Mouse (Mus musculus): Measurements from ENCODE around the gene Slc38a1. TPM values are rescaled to one million over a fixed set of nuclear protein-coding genes. Genes with fewer than 3 reads are reported as not detected.

Gene Slc38a1
- polyA plus RNA-seq, 1 experiment = 136 TPM

GRCm38 (mm10) chr15:96666663-96667062, 23.9 kb upstream of the Slc38a1 start:
- no peaks in the 10 kb centered on the region for H3K4me1 ChIP-seq (replicated peaks; ENCODE audit: control insufficient read depth, insufficient read depth, low read length)
- H3K4me3 ChIP-seq (ENCODE audit: control insufficient read depth, insufficient read depth, low read length) = no peak overlapping the region
- no peaks in the 10 kb centered on the region for H3K27me3 ChIP-seq (ENCODE audit: control insufficient read depth, insufficient read depth, low read length)
- WGBS = 3% methylated on average over 7 of the region's 7 CpGs
- H3K27ac ChIP-seq (ENCODE audit: control insufficient read depth, insufficient read depth, low read length) = no peak overlapping the region
- H3K36me3 ChIP-seq (ENCODE audit: control insufficient read depth, insufficient read depth, low read length) = no peaks in the 10 kb centered on the region
- TF ChIP-seq CTCF (IDR thresholded peaks at IDR 0.05; ENCODE audit: borderline replicate concordance, control insufficient read depth, extremely low read depth, insufficient read depth, low read length, poor library complexity) = no peak
- no peak for TF ChIP-seq POLR2A (IDR thresholded peaks at IDR 0.05; ENCODE audit: control insufficient read depth, extremely low read depth, insufficient read depth, low read length, poor library complexity)
- DNase-seq = peak; percentile 73

- no peak overlapping the region for H3K27ac ChIP-seq (ENCODE audit: control insufficient read depth, insufficient read depth, low read length)
- peak; percentile 84 for DNase-seq
- no peaks in the 10 kb centered on the region for H3K27me3 ChIP-seq (ENCODE audit: control insufficient read depth, insufficient read depth, low read length)
- TF ChIP-seq CTCF (IDR thresholded peaks at IDR 0.05; ENCODE audit: borderline replicate concordance, control insufficient read depth, extremely low read depth, insufficient read depth, low read length, poor library complexity) = no peak
- 3% methylated on average over 3 of the region's 3 CpGs for whole genome bisulfite sequencing
- no peak overlapping the region for H3K4me3 ChIP-seq (ENCODE audit: control insufficient read depth, insufficient read depth, low read length)
- peaks cover 4% of the 10 kb centered on the region; the same call in 1 of the 2 replicates for H3K4me1 ChIP-seq (replicated peaks; ENCODE audit: control insufficient read depth, insufficient read depth, low read length)
- H3K36me3 ChIP-seq (ENCODE audit: control insufficient read depth, insufficient read depth, low read length) = no peaks in the 10 kb centered on the region
Observed at GRCm38 (mm10) chr15:96665889-96666288, 23.2 kb upstream of the Slc38a1 start.

- no peaks in the 10 kb centered on the region for H3K27me3 ChIP-seq (ENCODE audit: control insufficient read depth, insufficient read depth, low read length)
- DNase-seq = no peak
- no peak overlapping the region for H3K27ac ChIP-seq (ENCODE audit: control insufficient read depth, insufficient read depth, low read length)
- TF ChIP-seq POLR2A (IDR thresholded peaks at IDR 0.05; ENCODE audit: control insufficient read depth, extremely low read depth, insufficient read depth, low read length, poor library complexity) (no peak), CTCF (IDR thresholded peaks at IDR 0.05; ENCODE audit: borderline replicate concordance, control insufficient read depth, extremely low read depth, insufficient read depth, low read length, poor library complexity) (no peak)
- no peaks in the 10 kb centered on the region for H3K36me3 ChIP-seq (ENCODE audit: control insufficient read depth, insufficient read depth, low read length)
- no peak overlapping the region for H3K4me3 ChIP-seq (ENCODE audit: control insufficient read depth, insufficient read depth, low read length)
- WGBS = 89% methylated on average over 13 of the region's 13 CpGs
- H3K4me1 ChIP-seq (replicated peaks; ENCODE audit: control insufficient read depth, insufficient read depth, low read length) = peaks cover 26% of the 10 kb centered on the region
Observed at GRCm38 (mm10) chr15:96660590-96661141, 18.0 kb upstream of the Slc38a1 start.

- H3K27ac ChIP-seq (ENCODE audit: control insufficient read depth, insufficient read depth, low read length) = no peak overlapping the region
- TF ChIP-seq CTCF (IDR thresholded peaks at IDR 0.05; ENCODE audit: borderline replicate concordance, control insufficient read depth, extremely low read depth, insufficient read depth, low read length, poor library complexity) = no peak
- TF ChIP-seq POLR2A (IDR thresholded peaks at IDR 0.05; ENCODE audit: control insufficient read depth, extremely low read depth, insufficient read depth, low read length, poor library complexity) = no peak
- no peak for DNase-seq
- H3K4me1 ChIP-seq (replicated peaks; ENCODE audit: control insufficient read depth, insufficient read depth, low read length) = peaks cover 36% of the 10 kb centered on the region
- no peaks in the 10 kb centered on the region for H3K27me3 ChIP-seq (ENCODE audit: control insufficient read depth, insufficient read depth, low read length)
- no peak overlapping the region for H3K4me3 ChIP-seq (ENCODE audit: control insufficient read depth, insufficient read depth, low read length)
- H3K36me3 ChIP-seq (ENCODE audit: control insufficient read depth, insufficient read depth, low read length) = no peaks in the 10 kb centered on the region
- 94% methylated on average over 14 of the region's 14 CpGs for WGBS
Observed at GRCm38 (mm10) chr15:96658275-96658602, 15.5 kb upstream of the Slc38a1 start.

- 95% methylated on average over 17 of the region's 17 CpGs for WGBS
- TF ChIP-seq CTCF (IDR thresholded peaks at IDR 0.05; ENCODE audit: borderline replicate concordance, control insufficient read depth, extremely low read depth, insufficient read depth, low read length, poor library complexity) (no peak), POLR2A (IDR thresholded peaks at IDR 0.05; ENCODE audit: control insufficient read depth, extremely low read depth, insufficient read depth, low read length, poor library complexity) (no peak)
- Histone ChIP-seq H3K27me3 (ENCODE audit: control insufficient read depth, insufficient read depth, low read length) (no peaks in the 10 kb centered on the region), H3K27ac (ENCODE audit: control insufficient read depth, insufficient read depth, low read length) (no peak overlapping the region), H3K36me3 (ENCODE audit: control insufficient read depth, insufficient read depth, low read length) (no peaks in the 10 kb centered on the region), H3K4me1 (replicated peaks; ENCODE audit: control insufficient read depth, insufficient read depth, low read length) (peaks cover 36% of the 10 kb centered on the region), H3K4me3 (ENCODE audit: control insufficient read depth, insufficient read depth, low read length) (no peak overlapping the region)
- DNase-seq = no peak
Observed at GRCm38 (mm10) chr15:96657576-96658274, 15.0 kb upstream of the Slc38a1 start.

GRCm38 (mm10) chr15:96655514-96655913, 12.8 kb upstream of the Slc38a1 start:
- Histone ChIP-seq H3K36me3 (ENCODE audit: control insufficient read depth, insufficient read depth, low read length) (no peaks in the 10 kb centered on the region), H3K27me3 (ENCODE audit: control insufficient read depth, insufficient read depth, low read length) (no peaks in the 10 kb centered on the region), H3K4me3 (ENCODE audit: control insufficient read depth, insufficient read depth, low read length) (peak overlapping the region; percentile 6; the same call in 1 of the 2 replicates), H3K4me1 (replicated peaks; ENCODE audit: control insufficient read depth, insufficient read depth, low read length) (peaks cover 33% of the 10 kb centered on the region), H3K27ac (ENCODE audit: control insufficient read depth, insufficient read depth, low read length) (peak overlapping the region; percentile 92)
- no peak for TF ChIP-seq CTCF (IDR thresholded peaks at IDR 0.05; ENCODE audit: borderline replicate concordance, control insufficient read depth, extremely low read depth, insufficient read depth, low read length, poor library complexity)
- no peak for TF ChIP-seq POLR2A (IDR thresholded peaks at IDR 0.05; ENCODE audit: control insufficient read depth, extremely low read depth, insufficient read depth, low read length, poor library complexity)
- DNase-seq = peak; percentile 43
- 15% methylated on average over 14 of the region's 14 CpGs for WGBS

Data from thymus, adult 2 months (tissue).